Mouse (Mus musculus): Measurements from ENCODE around the gene Pard3.

Gene Pard3

GRCm38 (mm10) chr8:127338183-127338582 lies 274.5 kb downstream of the Pard3 start:
- no peak for DNase-seq (ENCODE audit: low spot score in 2 of 2)

- DNase-seq (ENCODE audit: low spot score in 2 of 2): no peak
Measured at GRCm38 (mm10) chr8:127341046-127341445, 277.4 kb downstream of the Pard3 start.

GRCm38 (mm10) chr8:127343115-127343514 lies 279.4 kb downstream of the Pard3 start:
- DNase-seq (ENCODE audit: low spot score in 2 of 2): no peak

DNA sequence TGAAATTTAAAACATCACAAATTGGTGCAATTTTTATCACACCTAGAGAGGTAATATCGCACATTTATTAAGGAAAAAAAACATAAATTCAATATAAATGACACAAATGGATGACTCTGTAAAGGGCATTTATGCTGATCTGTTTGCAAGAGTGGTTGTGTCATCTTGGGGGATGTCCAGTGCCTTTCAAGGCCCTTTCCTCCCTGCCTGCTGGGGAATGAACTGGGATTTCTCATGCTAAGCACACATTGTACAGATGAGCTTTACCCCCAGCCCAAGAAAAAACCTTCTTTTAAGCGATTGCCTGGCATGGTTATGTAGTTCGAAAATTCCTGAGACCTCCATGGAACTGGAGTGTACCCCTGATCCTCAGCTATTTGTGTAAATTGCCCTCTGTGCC lies 280.7 kb downstream of the Pard3 start:
- DNase-seq (ENCODE audit: low spot score in 2 of 2): no peak

- no peak for DNase-seq (ENCODE audit: low spot score in 2 of 2)
Measured at GRCm38 (mm10) chr8:127345912-127346423, 282.3 kb downstream of the Pard3 start.

- DNase-seq (ENCODE audit: low spot score in 2 of 2): no peak
Measured at GRCm38 (mm10) chr8:127347890-127348495, 284.3 kb downstream of the Pard3 start.

DNA sequence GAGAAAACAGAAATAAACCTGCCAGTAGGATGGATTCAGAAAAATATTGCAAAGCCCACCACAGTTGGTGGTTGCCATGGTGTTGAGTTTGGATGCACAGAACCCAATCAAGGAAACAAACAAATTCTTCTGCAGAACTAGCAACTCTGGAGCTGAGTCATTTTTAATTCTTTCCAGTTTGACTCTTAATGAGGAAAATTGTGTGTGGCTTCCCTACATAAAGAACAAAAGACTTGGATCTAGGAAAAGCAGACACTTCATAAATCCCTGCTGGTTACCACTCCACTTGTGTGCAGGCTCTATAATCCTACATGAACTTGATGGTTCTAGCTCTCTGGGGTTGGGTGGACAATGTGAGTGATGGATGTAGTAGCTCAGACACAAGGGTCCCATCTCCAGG lies 298.1 kb downstream of the Pard3 start:
- peak in 1 of 2 experiments; percentile 42 for DNase-seq (ENCODE audit: low spot score in 2 of 2)

DNA sequence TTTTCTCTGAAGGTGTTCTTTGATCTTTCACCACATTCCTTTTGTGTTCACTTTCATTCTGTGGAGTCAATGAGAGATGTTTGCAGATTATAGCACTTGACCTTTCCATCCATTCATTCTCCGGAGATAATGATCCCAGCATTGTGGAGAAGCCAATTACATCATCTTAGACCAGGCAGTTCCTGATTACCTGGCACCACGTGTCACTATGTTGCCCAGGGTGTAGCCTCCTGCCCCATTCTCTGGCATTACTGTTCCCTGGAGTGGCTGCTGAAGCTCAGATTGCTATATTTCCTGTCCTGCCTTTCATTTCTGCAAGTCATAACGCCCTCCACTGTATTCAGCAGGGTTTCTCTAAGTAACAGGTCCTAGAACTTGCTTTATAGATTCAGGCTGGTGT lies 304.7 kb downstream of the Pard3 start:
- no peak for DNase-seq (ENCODE audit: low spot score in 2 of 2)

- no peak for DNase-seq (ENCODE audit: low spot score in 2 of 2)
Measured at GRCm38 (mm10) chr8:127371326-127371949, 307.7 kb downstream of the Pard3 start.

- DNase-seq (ENCODE audit: low spot score in 2 of 2): no peak
Measured at GRCm38 (mm10) chr8:127377775-127378174, 314.1 kb downstream of the Pard3 start.

- DNase-seq (ENCODE audit: low spot score in 2 of 2): peak; percentile 62 to 63
Measured at GRCm38 (mm10) chr8:127378994-127379858, 315.5 kb downstream of the Pard3 start.

GRCm38 (mm10) chr8:127381259-127381658 lies 317.6 kb downstream of the Pard3 start:
- DNase-seq (ENCODE audit: low spot score in 2 of 2): no peak

- DNase-seq (ENCODE audit: low spot score in 2 of 2): no peak
Measured at GRCm38 (mm10) chr8:127392700-127393099, 329.0 kb downstream of the Pard3 start.

DNA sequence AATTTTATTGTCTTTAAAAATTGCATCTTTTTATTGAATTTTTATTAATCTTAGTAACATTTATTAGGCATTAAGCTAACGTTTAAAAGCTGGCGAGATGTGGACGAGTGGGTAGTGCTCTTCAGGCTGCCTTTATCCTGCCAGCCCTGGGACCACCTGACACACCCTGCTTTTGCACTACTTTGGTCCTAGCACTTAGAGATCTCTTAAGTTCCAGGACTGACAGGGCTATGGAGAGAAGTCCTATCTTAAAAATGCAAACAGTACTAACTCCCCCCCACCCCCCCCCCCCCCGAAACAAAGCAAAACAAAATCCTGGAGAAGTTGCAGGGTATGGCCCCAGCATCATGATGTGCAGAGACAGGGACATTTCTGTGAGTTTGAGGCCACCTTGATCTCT lies 331.8 kb downstream of the Pard3 start:
- no peak for DNase-seq (ENCODE audit: low spot score in 2 of 2)

DNA sequence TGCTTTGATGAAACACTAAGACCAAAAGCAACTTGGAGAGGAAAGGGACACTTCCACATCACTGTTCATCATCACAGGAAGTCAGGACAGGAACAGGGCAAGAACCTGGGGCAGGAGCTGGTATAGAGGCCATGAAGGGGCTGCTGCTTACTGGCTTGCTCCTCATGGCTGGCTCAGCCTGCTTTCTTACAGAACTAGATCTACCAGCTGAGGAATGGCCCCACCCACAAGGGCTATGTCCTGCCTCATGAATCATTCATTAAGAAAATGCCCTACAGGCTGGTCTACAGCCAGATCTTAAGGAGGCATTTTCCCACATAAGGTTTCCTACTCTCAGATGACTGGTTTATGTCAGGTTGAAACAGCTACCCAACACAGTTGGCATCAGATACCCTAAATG lies 342.1 kb downstream of the Pard3 start:
- DNase-seq (ENCODE audit: low spot score in 2 of 2): no peak

- no peak for DNase-seq (ENCODE audit: low spot score in 2 of 2)
Measured at GRCm38 (mm10) chr8:127410606-127411005, 346.9 kb downstream of the Pard3 start.

GRCm38 (mm10) chr8:127411190-127411848 lies 347.6 kb downstream of the Pard3 start:
- no peak for DNase-seq (ENCODE audit: low spot score in 2 of 2)

GRCm38 (mm10) chr8:127423021-127423420 lies 359.3 kb downstream of the Pard3 start:
- DNase-seq (ENCODE audit: low spot score in 2 of 2): no peak

DNA sequence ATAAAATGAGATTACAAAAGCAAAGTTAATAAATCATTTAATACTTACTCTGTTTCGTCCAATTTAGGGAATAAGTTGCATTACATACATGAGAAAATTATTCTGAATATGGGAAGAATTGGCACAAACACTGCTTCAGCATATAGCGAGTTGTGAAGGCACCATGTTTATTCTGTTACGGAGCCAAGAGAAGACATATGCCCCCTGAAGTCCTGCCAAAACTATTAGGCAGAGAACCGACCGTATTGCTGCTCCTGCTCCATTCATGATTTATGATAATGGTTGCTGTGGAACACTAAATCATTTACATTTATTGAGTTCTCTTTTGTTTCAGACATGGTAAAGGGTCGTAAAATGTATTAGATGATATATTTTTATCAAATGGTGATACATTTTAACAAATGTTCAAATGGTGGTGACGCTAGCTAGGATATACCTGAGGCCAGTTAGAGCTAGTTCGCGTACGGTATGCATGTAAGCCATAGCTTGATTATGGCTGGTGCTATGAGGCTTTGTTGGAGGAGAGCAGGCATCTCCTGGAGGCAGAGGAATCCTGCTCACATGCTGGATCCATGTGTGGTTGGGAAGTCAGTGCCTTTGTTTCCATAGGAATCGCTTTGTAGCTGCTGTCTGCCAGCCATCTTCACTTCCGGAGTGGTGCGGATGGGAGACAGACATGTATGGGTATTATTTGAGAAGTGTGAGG lies 360.7 kb downstream of the Pard3 start:
- DNase-seq (ENCODE audit: low spot score in 2 of 2): peak in 1 of 2 experiments; percentile 46

- DNase-seq (ENCODE audit: low spot score in 2 of 2): no peak
Measured at GRCm38 (mm10) chr8:127426857-127427256, 363.2 kb downstream of the Pard3 start.

DNA sequence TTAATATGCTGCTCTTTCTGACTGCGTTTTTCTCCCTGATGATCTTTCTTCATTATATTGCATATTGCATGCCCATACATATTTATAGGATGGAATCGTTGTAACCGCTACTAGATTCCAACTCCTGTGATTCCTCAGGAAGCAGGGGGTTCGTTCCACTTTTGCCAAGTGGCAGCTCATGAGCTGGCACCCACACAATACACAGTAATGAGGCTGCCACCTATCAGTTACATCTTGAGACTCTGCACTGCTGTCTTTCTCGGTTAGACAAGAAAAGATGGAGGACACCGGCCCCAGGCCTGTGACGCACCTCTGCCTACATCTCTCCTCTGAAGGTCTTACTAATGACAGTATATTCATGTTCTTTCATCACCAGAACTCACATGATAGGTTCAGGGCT lies 364.3 kb downstream of the Pard3 start:
- DNase-seq (ENCODE audit: low spot score in 2 of 2): no peak

Measured in right cerebral cortex, postnatal 10 days (tissue).